Mouse (Mus musculus) hindbrain, postnatal 0 days (tissue): ENCODE results near the gene Mtap. TPM values are rescaled to one million over a fixed set of nuclear protein-coding genes. Genes with fewer than 3 reads are reported as not detected.

Experiments
- ATAC-seq: fragments of 200-750 bp; cut with Nextera tagmentation; 2 replicates; pipeline ENCODE4 v1.8.0; 2017; ENCODE audit warnings: mild to moderate bottlenecking, moderate TSS enrichment, moderate library complexity
- DNase-seq: peaks from one replicate; pipeline ENCODE4 v3.0.0-alpha.2; 2015; ENCODE audit warnings: low spot score
- H3K27ac ChIP-seq: fragments of 300-500 bp; sonication (generic); 2 replicates; pipeline ENCODE4 v1.5.1; 2014; ENCODE audit warnings: mild to moderate bottlenecking
- H3K27me3 ChIP-seq: fragments of 300-500 bp; sonication (generic); 2 replicates; pipeline ENCODE4 v1.6.1; 2014; ENCODE audit warnings: low read length, mixed read lengths; ENCODE audit not compliant: insufficient read depth
- H3K36me3 ChIP-seq: fragments of 300-500 bp; sonication (generic); 2 replicates; pipeline ENCODE4 v1.6.1; 2014; ENCODE audit warnings: low read length, mixed read lengths; ENCODE audit not compliant: insufficient read depth
- H3K4me1 ChIP-seq: fragments of 300-500 bp; sonication (generic); 2 replicates; pipeline ENCODE4 v1.6.1; 2014; ENCODE audit warnings: antibody characterized with exemption, low read length, mixed read lengths; ENCODE audit not compliant: insufficient read depth
- H3K4me2 ChIP-seq: fragments of 300-500 bp; sonication (generic); 2 replicates; pipeline ENCODE4 v1.6.1; 2014; ENCODE audit warnings: low read depth, mild to moderate bottlenecking, low read length, moderate library complexity, mixed read lengths
- H3K4me3 ChIP-seq: fragments of 300-500 bp; sonication (generic); 2 replicates; pipeline ENCODE4 v1.5.1; 2014; ENCODE audit warnings: low read length
- H3K9ac ChIP-seq: fragments of 300-500 bp; sonication (generic); replicated peaks from 2 replicates; pipeline ENCODE4 v1.6.1; 2014; ENCODE audit warnings: mild to moderate bottlenecking, low read length, moderate library complexity, mixed read lengths
- H3K9me3 ChIP-seq: fragments of 300-500 bp; sonication (generic); 2 replicates; pipeline ENCODE4 v1.6.1; 2016; ENCODE audit warnings: low read length, mixed read lengths
- CTCF ChIP-seq: IDR thresholded peaks from 2 replicates; pipeline ENCODE4 v1.5.1; 2016; ENCODE audit warnings: antibody characterized with exemption, control low read depth, low read depth
- WGBS: fragments of 180-500 bp; shearing (Covaris S2); extraction: QIAGEN DNeasy Blood & Tissue Kit; methylation state at CpG from one replicate; pipeline ENCODE4 v1.1.7; 2014; 5-methylcytosine and 5-hydroxymethylcytosine counted together
- polyA plus RNA-seq: library from polyadenylated mRNA; unstranded; fragments of >200 nt; fragmentation: Nextera tagmentation; extraction: Ambion mirVana; gene quantifications from 2 replicates; pipeline ENCODE4 v1.2.1, GENCODE M21; 2015
- total RNA-seq: library from RNA; depleted of rRNA; stranded (reverse); fragments of >200 nt; gene quantifications from 2 replicates; pipeline ENCODE4 v1.2.3, GENCODE M21; 2014

Mtap gene
- total and polyA plus RNA-seq, 2 experiments from 2014 or later: 9.9 to 26.1 TPM

- no peaks in the 10 kb centered on the region for H3K4me1 ChIP-seq
- no peak for TF ChIP-seq CTCF
- no peak overlapping the region for H3K27ac ChIP-seq
- no peak overlapping the region for H3K4me3 ChIP-seq
- ATAC-seq (no peak), DNase-seq (no peak)
- H3K27me3 ChIP-seq: no peaks in the 10 kb centered on the region
- no peak overlapping the region for H3K4me2 ChIP-seq
- no peaks in the 10 kb centered on the region for H3K9me3 ChIP-seq
- H3K9ac ChIP-seq: no peak overlapping the region
- H3K36me3 ChIP-seq: no peaks in the 10 kb centered on the region; the same call in 1 of the 2 replicates
Observed at GRCm38 (mm10) chr4:89149261-89149660, 12.3 kb downstream of the Mtap start.

- no peak for TF ChIP-seq CTCF
- 97% methylated on average over 3 of the region's 3 CpGs for WGBS
- H3K27ac ChIP-seq: no peak overlapping the region
Observed at GRCm38 (mm10) chr4:89161389-89161788, 24.5 kb downstream of the Mtap start.

GRCm38 (mm10) chr4:89162496-89162895 lies 25.6 kb downstream of the Mtap start:
- Histone ChIP-seq H3K4me2 (no peak overlapping the region), H3K4me1 (no peaks in the 10 kb centered on the region), H3K4me3 (no peak overlapping the region), H3K9ac (no peak overlapping the region), H3K36me3 (peaks cover 15% of the 10 kb centered on the region), H3K27me3 (no peaks in the 10 kb centered on the region), H3K27ac (no peak overlapping the region), H3K9me3 (no peaks in the 10 kb centered on the region)
- no peak for ATAC-seq
- TF ChIP-seq CTCF: no peak
- DNase-seq: no peak
- WGBS: 68% methylated on average over 5 of the region's 5 CpGs

More at GRCm38 (mm10) chr4:89161389-89161788, 24.5 kb downstream of the Mtap start:
- H3K4me3 ChIP-seq: no peak overlapping the region
- H3K9ac ChIP-seq: no peak overlapping the region
- ATAC-seq: no peak
- H3K27me3 ChIP-seq: no peaks in the 10 kb centered on the region
- H3K4me1 ChIP-seq: no peaks in the 10 kb centered on the region
- no peak overlapping the region for H3K4me2 ChIP-seq
- H3K36me3 ChIP-seq: peaks cover 21% of the 10 kb centered on the region
- H3K9me3 ChIP-seq: no peaks in the 10 kb centered on the region
- no peak for DNase-seq

GRCm38 (mm10) chr4:89163613-89164012 lies 26.7 kb downstream of the Mtap start:
- TF ChIP-seq CTCF: no peak
- Histone ChIP-seq H3K9ac (no peak overlapping the region), H3K27ac (no peak overlapping the region), H3K36me3 (peaks cover 11% of the 10 kb centered on the region), H3K4me1 (no peaks in the 10 kb centered on the region), H3K4me2 (no peak overlapping the region), H3K27me3 (no peaks in the 10 kb centered on the region), H3K9me3 (no peaks in the 10 kb centered on the region), H3K4me3 (no peak overlapping the region)
- ATAC-seq (no peak), DNase-seq (no peak)
- 95% methylated on average over 8 of the region's 8 CpGs for WGBS

GRCm38 (mm10) chr4:89164681-89165080 lies 27.8 kb downstream of the Mtap start:
- DNase-seq (no peak), ATAC-seq (no peak)
- Histone ChIP-seq H3K27ac (no peak overlapping the region), H3K4me1 (no peaks in the 10 kb centered on the region), H3K27me3 (no peaks in the 10 kb centered on the region), H3K9me3 (no peaks in the 10 kb centered on the region), H3K4me3 (no peak overlapping the region), H3K4me2 (no peak overlapping the region), H3K36me3 (peaks cover 11% of the 10 kb centered on the region), H3K9ac (no peak overlapping the region)
- WGBS: 95% methylated on average over 2 of the region's 2 CpGs
- no peak for TF ChIP-seq CTCF

- no peak overlapping the region for H3K9ac ChIP-seq
- H3K27ac ChIP-seq: no peak overlapping the region
- TF ChIP-seq CTCF: no peak
- no peaks in the 10 kb centered on the region for H3K4me1 ChIP-seq
- no peaks in the 10 kb centered on the region for H3K27me3 ChIP-seq
- no peak overlapping the region for H3K4me2 ChIP-seq
- H3K9me3 ChIP-seq: no peaks in the 10 kb centered on the region
- ATAC-seq (no peak), DNase-seq (no peak)
- 96% methylated on average over 9 of the region's 9 CpGs for WGBS
- no peak overlapping the region for H3K4me3 ChIP-seq
- H3K36me3 ChIP-seq: peaks cover 8% of the 10 kb centered on the region
Observed at GRCm38 (mm10) chr4:89168877-89169276, 32.0 kb downstream of the Mtap start.

- peaks cover 11% of the 10 kb centered on the region for H3K36me3 ChIP-seq
- H3K9ac ChIP-seq: no peak overlapping the region
- WGBS: 89% methylated on average over 4 of the region's 4 CpGs
- no peak for DNase-seq
- no peak overlapping the region for H3K4me3 ChIP-seq
- ATAC-seq: no peak
- no peak for TF ChIP-seq CTCF
- no peaks in the 10 kb centered on the region for H3K9me3 ChIP-seq
- H3K4me1 ChIP-seq: no peaks in the 10 kb centered on the region
- H3K27me3 ChIP-seq: no peaks in the 10 kb centered on the region
- no peak overlapping the region for H3K4me2 ChIP-seq
- H3K27ac ChIP-seq: no peak overlapping the region
Observed at GRCm38 (mm10) chr4:89169739-89170138, 32.8 kb downstream of the Mtap start.
